Mouse (Mus musculus) embryo, embryonic 11.5 days (tissue): Measurements from ENCODE around the gene Cend1.
"Not testable (repeated sequence)": the region's sequence is repeated elsewhere in the genome, so short reads cannot be mapped to it uniquely, and the experiment has no call there.

Experiments
- DNase-seq: peaks from one replicate; pipeline ENCODE4 v3.0.0-alpha.2; 2012; ENCODE audit warnings: low read depth, low spot score

Cend1 gene

DNA sequence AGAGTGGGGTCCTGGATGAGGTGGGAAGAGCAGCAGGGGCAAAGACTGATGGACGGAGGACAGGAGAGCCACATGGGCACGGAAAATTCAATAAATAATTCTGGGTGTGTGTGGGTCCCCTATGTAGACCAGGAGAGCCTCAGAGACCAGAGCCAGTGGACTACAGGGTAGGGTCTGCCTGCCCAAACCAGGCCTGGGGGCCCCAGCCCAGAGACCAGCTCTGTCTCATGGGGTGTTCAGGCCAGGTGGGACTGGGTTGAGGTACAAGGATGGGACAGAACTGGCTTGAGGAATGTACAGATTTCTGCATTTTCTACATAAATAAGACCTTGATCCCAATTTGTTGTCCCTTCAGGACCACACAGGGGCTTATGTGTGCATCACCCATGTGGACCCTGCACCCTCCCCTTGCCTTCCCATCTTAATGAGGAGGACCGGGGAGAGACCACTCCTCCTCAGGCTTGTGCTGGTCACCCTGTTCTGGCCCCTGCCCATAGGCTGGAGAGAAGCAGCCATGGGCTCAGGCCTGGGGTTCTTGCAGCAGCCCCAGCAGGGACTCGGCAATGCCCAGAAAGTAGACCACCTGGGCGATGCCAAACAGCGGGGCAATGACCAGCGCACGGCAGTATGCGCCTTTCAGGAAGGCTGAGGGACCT lies 1.4 kb upstream of the Cend1 start:
- DNase-seq = no peak

DNA sequence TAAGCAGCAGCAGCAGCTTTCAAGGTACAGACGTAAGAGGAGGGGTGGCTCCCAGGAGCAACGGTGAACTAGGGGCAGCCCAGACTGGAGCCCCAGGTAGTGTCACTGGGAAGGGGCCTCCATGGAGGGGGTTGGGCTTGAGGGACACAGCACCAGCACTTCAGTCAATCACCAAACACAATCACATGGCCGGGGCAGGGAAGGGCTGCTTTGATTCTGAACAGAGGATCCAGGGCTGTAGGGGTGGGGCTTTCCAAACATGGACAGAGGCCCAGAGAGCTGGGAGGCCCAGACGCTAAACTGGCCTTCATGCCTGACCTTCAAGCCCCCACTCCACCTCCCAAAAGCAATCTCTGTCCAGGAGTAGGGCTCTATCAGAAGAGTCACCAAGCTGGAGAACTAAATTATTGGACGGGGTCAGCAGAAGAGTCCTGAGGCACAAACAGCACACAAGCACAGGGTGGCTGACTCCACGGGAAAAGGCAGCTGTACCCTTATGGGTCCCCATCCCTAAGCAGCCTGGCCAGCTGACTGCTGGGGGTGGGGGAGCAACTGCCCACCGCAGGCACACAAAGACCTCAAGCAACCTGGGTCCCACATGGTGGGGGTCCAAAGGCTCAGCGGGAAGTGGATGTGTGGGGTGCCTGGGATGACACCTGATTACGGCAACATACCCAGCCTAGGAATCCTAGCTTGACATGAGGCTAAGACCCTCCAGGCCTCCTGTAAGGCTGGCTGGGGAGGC lies 721 bp upstream of the Cend1 start:
- DNase-seq = no peak

DNA sequence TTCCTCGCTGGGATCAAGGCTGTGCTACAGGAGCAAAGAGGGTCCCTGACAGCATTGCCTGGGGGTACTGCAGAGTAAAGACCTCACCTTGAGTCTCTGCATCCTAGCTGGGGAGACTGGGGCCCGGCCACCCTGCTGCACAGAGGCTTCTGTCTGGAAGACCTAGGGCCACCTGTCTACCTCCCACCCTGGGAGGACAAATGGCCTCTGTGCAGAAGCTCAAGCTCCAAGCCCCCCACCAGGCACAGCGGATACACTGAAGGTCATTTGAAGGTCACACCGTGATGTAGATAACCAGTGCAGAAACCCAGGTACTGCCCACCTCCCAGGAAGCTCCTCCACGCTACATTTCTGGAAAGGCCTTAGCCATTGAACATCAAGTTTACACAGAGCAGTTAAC lies 590 bp downstream of the Cend1 start:
- DNase-seq = no peak

DNA sequence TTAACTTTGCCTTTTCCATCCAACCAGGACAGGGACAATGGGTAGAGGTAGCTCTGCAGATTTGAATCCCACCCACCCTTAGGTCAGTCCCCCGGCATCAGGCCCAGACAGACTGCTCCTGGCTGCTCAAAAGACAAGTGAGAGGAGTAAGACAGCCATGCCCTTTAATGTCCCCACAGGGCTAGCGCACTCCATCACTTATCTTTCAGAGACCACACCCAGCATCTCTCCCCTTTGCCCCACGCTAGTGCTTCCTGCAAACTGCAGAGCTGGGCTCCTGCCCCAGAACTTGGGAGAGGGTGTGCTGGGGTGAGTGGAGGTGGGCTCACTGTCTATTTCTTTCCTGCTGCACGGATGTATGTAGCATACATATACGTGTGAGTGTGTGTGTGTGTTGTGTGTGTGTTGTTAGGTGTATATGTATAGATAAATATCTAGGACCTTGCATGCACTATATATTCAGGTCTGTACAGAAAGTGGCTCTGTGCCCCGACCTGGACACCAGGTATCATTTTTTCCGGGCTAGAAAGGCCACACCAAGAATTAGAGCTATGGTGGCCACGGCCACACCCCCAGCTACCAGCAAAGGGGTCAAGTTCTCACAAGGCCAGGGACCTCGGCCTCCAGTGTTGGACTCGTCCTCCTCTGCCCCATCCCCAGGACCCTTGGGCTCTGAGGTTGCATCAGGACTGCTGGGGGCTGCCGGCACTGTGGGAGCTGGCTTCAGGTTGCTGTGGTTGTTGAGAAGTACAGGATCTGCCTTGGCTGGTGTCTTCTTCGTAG lies 2.2 kb downstream of the Cend1 start:
- no peak for DNase-seq

DNA sequence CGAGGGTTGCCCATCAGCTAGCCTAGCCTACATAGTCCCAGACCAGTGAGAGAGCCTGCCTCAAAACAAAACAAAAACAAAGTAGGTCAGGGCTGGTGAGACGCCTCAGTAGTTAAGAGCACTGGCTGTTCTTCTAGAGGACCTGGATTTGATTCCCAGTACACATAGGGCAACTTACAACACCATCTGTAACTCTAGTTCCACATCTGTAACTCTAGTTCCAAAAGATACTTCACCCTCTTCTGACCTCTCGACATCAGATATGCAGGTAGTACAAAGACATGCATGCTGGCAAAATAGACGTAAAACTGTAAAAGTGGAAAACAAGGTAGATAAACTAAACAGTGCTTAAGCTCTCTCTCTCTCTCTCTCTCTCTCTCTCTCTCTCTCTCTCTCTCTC lies 5.5 kb downstream of the Cend1 start:
- DNase-seq = no peak

DNA sequence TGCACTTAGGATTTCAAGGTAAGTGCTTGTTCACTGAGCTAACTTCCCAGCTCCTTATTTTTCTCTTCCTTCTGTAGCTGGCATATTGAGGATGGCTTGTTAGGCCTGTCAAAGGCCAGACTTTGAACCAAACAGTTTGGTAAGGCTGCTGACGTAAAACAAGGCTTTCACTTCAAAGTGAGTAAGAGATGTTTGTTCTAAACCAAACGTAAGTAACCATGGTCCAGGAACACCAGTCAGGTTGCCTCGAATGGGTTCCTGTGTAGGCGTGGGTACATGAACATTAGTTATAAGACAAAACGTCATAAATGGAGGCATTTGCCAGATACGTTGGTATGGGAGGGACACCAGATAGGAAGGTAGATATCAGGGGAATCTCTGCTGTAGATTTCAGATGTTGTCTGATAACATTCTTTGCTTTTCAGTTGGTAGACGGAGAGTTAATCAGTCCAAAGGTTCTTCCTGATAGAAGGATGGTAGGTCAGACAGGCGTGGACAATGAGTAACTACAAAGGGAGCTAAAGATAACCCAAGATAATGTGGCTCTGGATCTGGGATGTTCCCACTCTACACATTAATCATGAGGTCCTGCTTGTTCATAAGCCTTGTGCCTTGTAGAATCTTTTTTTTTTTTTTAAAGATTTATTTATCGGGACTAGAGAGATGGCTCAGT lies 9.1 kb downstream of the Cend1 start:
- DNase-seq = no peak

DNA sequence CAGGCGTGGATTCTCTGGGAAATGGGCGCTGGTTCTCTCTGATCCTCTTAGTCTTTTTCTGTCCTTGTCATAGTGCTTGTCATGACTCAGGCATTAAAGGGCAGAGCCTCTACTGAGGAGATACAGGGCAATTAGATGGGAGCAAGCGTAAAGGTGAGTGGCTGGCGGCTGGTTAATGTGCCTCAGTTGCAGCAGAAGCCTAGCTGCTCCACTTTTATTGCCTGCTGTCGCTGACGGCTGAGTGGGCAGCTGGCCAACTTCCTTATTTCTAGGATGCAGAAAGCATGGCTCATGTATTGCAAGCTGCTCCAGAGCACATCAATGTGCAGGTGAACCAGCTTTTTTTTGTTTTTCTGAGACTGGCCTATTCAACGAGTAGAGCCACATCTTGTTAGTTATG lies 10.3 kb downstream of the Cend1 start:
- no peak for DNase-seq

DNA sequence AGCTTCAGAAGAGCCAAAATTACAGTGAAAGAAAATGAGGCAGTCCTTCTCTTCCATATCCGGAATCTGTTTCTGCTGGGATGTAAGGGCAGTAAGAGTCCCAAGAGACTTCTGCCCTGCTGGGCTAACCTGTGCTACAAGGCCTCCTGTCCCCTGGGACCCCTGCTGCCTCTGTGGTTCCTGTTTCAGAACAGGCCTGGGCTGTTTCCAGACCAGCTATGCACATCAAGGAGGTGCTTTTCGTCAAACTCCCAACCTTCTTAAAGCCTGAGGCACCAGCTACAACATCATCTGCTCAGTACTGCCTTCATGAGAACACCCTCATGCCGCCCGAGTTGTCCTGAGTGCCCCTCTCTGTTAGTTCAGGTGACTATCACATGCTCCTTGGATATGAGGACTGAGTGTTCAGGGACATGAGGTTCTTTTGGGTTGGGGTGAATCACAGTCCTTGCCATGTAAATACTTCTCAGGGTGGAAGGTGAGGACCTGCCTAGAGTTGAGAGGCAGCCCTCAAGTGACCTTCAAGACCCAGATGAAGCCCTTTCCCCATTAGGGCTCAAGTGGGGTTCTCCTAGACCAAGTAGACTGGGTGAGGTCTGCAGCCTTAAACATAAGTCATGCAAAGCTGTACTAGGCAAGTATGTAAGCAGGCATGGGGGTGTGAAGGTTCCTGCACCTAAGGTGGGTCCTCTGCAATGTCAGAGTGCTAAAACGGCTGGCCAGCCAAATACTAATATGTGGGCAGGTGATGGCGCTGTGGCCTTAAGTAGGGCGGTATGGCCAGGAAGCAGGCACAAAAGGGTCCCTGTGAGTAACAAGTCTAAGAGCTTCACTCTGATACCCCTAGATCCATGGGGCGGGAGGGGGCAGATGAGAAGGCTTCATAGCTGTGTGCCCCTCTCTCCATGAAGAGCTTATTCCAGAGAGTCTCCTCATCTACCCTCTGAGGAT lies 11.3 kb downstream of the Cend1 start:
- DNase-seq = no peak

DNA sequence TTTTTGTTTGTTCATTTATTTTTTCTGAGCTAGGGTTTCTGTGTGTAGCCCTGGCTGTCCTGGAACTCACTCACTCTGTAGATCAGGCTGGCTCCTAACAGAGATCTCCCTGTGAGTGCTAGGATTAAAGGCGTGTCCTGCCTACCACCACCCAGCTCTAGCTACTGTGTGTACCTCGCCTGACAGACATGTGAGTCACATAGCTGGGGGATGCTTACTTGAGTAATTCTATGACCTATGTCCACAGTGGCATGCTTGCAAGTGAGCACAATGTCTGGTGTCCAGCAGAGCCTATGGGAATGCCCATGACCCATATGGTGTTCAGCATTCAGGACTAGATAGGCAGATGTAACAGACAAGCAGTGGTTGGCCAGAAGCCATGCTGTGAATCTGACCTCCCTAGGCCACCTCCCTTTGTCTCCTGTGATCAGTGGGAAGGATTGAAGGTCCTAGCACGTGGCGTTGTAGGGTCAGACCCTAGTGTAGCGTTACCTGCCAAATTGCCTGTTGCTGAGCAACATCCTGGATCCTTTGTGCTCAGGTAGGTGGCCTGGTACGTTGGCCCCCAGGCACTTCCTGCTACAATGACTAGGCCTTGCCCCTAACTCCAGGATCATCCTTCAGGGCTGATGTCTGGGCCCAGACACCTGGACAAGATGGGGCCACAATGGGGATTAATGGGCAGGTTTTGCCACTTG lies 13.0 kb downstream of the Cend1 start:
- no peak for DNase-seq

DNA sequence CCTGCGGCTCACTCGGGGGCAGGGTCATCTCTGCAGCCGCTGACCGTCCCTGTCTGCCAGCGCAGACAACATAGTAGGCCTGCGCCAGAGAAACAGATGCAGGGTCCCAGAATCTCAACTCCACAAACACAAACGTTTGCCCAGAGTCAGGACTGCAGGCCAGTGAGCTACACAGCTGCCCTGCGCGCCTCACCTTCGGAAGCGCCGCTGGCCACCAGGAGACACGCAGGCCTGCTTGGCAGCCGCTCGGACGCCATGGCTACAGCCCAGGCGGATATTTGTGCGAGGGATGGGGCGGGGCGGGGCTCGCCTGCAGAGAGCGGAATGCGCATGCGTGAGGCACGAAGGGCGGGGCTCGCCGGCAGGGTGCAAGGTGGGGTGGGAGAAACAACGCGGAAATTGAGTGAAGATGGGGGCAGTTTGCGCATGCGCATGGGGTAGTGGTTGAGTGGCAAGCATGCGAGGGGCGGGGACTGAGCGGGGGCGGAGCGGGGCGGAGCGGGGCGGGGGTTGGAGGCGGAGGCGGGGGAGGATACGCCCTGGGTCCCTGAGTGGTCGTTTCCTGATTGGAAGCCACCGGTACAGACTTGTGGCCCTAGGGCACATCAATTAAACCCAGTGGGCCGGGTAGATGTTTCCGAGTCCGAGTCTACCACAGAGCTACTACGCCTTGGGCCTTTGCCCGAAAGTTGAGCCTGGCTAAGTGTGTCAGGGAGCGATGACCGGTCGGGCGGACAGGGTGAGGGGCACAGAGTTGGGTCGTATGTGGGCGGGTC lies 15.3 kb downstream of the Cend1 start, which contains the start of gene Gatd1:
TSS of gene Gatd1 (minus strand) at position 328 of the 776 bp plus-strand sequence.
- peak; percentile 100 for DNase-seq

DNA sequence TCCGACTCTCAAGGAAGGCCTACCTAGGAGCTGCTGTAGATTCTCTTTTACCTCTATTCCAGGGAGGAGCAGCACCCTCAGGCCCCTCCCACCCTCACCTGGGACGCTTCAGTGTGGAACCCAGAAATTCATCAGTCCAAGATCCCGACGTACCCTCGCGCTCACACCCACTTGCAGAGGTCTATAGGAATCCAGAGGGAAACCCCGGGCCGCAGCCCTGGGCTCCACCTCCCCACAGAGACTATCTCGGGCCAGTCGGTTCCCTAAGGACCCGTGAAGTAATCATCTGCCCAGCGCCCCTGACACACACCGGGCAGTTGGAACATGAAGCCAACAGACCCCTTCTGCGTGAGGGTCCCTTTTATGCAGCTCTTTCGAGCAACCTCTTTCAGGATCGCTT lies 16.0 kb downstream of the Cend1 start:
- no peak for DNase-seq

DNA sequence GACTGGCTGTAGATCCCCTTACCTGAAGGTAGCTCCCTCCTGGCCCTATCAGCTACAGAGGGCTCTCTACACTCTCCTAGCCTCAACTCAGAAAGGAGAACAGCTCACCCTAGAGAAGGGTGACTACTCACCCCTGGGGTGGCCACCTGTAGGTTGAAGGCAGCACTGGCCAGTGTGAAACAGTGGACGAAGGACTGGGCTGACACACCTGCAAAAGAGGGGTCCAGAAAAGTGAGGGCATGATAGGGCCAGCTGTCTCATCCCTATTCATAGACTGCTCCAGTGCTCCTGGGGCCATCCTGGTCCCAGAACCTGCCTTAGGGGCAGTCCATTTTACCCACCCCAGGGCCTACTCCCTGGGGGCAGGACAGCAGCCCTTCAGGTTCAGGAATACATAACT lies 17.6 kb downstream of the Cend1 start:
- DNase-seq = no peak

DNA sequence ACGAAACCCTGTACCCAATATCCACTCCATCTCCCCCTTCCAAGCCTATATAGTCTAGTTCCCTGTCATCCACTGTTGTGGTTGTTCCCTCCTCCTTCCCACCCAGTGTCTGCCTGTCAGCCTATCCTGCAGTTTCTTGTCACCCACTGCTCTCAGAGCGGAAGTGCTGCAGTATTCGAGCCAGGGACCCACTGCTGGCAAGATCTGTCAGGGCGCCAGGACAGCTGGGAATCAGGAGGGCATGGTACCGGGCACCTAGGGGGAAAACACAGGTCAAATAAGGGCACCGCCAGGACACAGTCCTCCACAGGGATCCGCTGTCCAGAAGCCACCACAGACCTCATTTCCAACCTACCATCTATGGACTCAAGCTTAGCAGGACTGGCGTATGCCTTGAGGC lies 18.7 kb downstream of the Cend1 start:
- no peak for DNase-seq

DNA sequence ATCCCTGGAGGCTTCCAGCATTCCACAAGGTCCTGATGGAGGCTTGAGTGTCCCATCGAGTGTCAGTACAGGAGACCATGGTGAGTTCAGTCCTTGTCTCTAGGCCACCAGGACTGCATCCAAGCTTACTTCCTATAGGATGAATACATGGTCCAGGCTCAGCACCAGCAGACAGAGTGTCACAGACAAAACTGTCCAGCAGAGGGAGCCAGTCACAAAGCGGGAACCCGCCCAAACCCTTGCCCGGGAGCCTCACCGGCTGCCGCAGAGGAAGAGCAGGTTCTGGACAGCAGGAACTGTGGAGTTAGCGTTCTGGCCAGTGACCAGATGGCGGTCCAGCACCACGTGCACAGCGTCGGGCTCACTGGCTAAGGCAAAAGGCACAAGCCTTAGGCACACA lies 20.5 kb downstream of the Cend1 start:
- peak; percentile 69 for DNase-seq

DNA sequence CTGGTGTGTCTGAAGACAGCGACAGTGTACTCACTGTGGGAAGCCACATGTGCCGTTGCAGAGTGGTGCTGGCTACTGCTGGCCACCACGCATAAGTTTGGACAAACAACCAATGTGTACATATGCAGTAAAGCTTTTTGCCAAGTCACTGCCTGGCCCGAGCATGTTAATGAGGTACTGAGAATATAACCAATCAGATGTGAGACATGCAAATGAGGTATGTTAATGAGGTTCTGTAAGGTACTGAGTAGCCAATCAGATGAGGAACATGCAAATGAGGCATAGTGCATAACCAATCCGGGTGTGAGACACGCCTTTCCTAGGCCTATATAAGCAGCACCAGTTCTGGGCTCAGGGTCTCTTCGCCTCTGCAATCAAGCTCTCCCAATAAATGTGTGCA lies 21.6 kb downstream of the Cend1 start:
- not testable (repeated sequence) for DNase-seq

DNA sequence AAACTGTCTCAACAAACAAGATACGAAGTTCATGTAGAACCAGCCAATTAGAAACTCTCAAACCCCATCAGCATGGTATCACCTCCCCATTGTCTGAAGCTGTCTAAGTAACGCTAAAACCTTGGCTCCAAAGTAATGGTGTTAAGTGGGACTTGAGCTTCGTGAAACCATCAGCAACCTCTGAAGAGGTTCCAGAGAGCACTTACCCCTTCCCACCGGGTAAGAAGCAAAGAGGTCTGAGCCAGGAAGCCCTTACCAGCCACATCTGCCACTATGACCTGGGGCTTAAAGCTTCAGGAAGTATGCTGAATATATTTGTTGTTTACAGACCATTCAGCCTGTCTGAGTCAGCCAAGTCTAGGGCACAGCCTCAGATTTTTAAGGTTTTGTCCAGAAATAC lies 23.8 kb downstream of the Cend1 start:
- DNase-seq = no peak

DNA sequence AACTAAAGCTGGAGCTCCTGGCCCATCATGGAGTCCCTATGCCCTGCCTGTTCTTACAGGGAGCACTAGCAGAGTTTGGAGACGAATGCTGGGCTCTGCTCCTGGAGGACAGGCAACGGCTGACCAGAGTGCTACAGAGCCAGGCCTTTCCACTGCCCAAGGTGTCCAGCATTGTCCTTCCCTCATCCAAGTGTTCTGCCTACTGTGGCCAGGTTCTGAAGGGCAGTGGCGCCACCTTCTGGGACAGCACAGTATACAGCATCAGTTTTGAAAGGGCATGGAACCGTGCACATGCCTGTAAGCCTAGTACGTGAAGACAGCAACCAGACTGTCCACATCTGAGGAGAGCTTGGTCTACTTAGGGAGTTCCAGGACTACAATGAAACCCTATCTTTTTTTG lies 26.0 kb downstream of the Cend1 start:
- no peak for DNase-seq

DNA sequence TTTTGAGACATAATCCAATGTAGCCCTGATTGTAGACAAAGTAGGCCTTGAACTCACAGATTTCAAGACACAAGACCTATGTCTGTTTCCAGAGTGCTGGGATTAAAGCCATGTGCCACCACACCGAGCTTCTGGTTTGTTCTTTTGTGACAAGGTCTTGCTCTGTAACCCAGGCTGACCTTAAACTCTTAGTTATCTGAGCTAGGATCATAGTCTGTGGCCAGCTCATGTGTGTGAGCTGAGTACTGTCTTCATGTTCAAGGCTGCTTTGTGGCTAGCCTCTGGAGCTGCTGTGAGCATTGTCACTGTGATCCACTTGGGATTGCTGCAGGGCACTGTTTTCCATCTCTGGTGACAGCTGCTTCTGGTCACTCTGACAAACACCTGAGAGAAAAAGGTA lies 33.9 kb downstream of the Cend1 start:
- no peak for DNase-seq

DNA sequence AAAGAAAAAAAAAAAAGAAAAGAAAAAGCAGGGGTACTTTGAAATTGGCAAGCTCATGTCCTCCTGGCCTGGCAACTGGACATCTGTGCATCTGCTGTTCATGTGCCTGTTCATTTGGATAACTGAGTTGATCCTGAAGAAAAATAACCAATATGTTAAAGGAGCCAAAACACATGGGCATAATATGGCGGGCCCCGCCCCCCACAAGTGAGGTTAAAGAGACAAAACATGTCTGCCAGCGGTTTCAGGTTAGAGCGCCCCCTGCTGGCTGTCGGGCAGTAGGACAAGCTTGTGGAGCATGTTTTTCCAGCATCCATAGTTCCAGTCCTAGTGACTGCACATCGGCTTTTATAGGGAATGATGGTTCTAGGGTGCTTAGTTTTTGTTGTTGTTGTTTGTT lies 34.5 kb downstream of the Cend1 start:
- peak; percentile 57 for DNase-seq

DNA sequence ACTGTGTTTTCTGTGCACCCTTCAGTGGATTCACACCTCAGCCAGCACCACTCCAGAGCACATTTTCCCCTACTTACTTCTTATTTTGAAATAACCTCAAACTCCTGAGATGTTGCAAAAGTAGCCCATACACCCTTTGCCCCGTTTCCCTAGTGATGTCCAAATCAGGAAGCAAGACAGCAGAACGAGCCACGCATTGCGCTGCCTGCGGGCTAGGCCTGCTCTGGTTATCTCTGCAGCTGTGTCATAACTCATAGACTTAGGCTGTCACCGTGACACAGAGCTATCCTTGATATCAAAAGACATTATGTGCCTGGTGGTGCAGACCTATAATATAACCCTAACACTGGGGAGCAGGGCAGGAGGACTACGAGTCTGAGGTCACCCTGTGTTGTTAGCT lies 35.1 kb downstream of the Cend1 start:
- DNase-seq = no peak
